Mouse (Mus musculus): ENCODE data around the gene Nhej1. TPM values are rescaled to one million over a fixed set of nuclear protein-coding genes. Genes with fewer than 3 reads are reported as not detected.
A peak's percentile ranks its signal among the peaks of the same experiment; 100 is the strongest.

Nhej1 gene
- polyA plus RNA-seq, 1 experiment, result 3.7 TPM

DNA sequence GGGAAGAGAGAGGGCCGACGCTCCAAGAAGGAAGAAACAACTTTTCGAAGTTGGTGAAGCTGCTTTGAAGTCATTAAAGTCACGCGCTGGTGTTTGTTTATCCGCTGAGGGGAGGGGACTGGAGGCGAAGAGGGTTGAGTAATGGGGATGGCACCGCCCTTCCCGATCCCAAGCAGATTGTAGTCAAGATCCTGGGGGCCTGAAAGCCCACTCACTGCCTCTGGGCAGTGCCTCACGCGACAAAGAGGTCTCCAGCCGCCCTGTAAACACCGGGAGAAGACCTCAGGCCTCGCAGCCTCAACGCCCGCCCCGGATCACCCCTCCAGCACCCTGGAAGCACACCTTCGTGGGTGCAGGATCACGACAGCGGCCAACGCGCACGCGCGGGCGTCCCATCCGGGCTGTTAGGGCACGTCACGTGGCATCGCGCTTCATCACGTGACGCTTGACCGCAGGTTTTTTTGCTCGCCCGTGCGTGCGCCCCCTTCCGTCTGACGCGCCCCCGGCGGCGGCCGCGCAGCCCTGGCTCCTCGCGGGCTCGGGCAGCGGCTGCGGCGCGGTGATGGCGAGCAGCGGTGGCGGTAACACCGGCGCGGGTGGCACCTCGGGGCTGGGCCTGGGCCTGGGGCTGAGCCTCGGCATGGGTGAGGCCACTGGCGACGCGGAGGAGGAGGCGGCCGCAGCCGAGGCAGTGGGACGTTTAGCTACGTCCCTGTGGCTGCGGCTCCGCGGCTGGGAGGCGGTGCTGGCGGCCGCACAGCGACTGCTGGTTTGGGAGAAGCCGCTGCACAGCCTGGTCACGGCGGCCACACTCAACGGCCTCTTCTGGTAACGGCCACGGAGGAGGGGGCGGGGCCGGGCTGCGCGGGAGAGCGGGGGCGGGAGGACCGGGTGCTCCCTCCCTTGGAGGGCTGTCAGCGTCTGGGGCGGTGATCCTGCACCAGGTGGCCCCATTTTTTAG, 17.6 kb upstream of the Nhej1 start, which contains the start of the genes Cnppd1 and Retreg2:
Gene Cnppd1, minus strand, starts transcription at position 411 of the 961 bp plus-strand sequence.
Gene Retreg2, plus strand, starts transcription at position 478 of the 961 bp plus-strand sequence.
- peak within 1 kb of the TSS; percentile 60 for H3K9ac ChIP-seq (ENCODE audit: low read depth, poor library complexity, severe bottlenecking)
- H3K9me3 ChIP-seq (replicated peaks; ENCODE audit: control insufficient read depth, insufficient read depth, low read length, poor library complexity, severe bottlenecking), result no peaks in the 10 kb centered on the region
- peak within 1 kb of the TSS; percentile 69 for H3K4me3 ChIP-seq (ENCODE audit: low read depth, low read length)
- 0 out of 2 replicates have a peak, but pooled peaks have one; percentile 35 for TF ChIP-seq EP300 (IDR thresholded peaks at IDR 0.05; ENCODE audit: insufficient read depth, low read depth, low read length)
- peak; percentile 61 for TF ChIP-seq CTCF (IDR thresholded peaks at IDR 0.05; ENCODE audit: low read depth, low read length)
- TF ChIP-seq POLR2A (IDR thresholded peaks at IDR 0.05; ENCODE audit: insufficient read depth, low read length), result peak; percentile 34
- no peaks in the 10 kb centered on the region for H3K4me1 ChIP-seq (ENCODE audit: control insufficient read depth, insufficient read depth, low read length)
- no peak within 1 kb of the TSS for H3K27ac ChIP-seq (ENCODE audit: insufficient read depth, low read length)
- H3K27me3 ChIP-seq (ENCODE audit: control insufficient read depth, insufficient read depth, low read length, poor library complexity, severe bottlenecking), result no peaks in the 10 kb centered on the region
- 0 out of 2 replicates have a peak, but pooled peaks cover 9% of the 10 kb centered on the region for H3K36me3 ChIP-seq (ENCODE audit: control insufficient read depth, insufficient read depth, low read length, poor library complexity, severe bottlenecking)

DNA sequence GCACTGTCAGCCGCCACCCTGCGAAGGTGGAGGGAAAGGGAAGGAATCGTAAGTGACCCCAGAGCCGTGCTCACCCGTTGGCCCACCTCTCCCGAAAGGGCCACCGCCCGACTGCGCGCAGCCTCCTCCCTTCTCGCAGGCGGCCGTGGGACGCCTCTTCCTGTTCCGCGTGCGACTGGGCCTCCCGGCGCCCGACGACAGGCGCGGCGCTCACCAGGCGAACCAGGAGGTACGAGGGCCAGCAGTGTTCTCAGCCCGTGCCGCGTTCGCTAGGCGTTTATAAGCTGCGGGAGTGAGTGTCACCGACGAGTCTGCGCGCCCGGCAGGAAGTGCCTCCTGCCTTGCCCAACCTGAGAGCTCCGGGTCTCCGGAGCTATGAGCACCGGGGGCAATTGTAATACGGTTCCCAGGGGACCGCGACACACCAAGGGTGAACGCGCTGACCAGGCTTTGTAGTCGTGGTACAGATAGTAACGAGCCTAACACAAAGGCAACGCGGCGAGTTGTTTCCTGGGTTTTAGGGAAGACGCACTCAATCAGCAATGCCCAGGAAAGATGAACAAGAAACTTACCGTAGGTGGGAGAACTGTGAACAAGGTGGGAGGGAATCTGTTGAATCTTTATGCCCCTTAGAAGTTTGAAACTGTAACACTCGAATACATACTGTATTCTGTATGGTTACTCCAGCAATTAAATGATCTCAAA, 16.6 kb upstream of the Nhej1 start:
- H3K27me3 ChIP-seq (ENCODE audit: control insufficient read depth, insufficient read depth, low read length, poor library complexity, severe bottlenecking), result no peaks in the 10 kb centered on the region
- TF ChIP-seq POLR2A (IDR thresholded peaks at IDR 0.05; ENCODE audit: insufficient read depth, low read length) (no peak), EP300 (IDR thresholded peaks at IDR 0.05; ENCODE audit: insufficient read depth, low read depth, low read length) (no peak), CTCF (IDR thresholded peaks at IDR 0.05; ENCODE audit: low read depth, low read length) (no peak)
- H3K9ac ChIP-seq (ENCODE audit: low read depth, poor library complexity, severe bottlenecking), result peak overlapping the region; percentile 60
- peak overlapping the region; percentile 69 for H3K4me3 ChIP-seq (ENCODE audit: low read depth, low read length)
- 0 out of 2 replicates have a peak, but pooled peaks cover 10% of the 10 kb centered on the region for H3K36me3 ChIP-seq (ENCODE audit: control insufficient read depth, insufficient read depth, low read length, poor library complexity, severe bottlenecking)
- no peaks in the 10 kb centered on the region for H3K9me3 ChIP-seq (replicated peaks; ENCODE audit: control insufficient read depth, insufficient read depth, low read length, poor library complexity, severe bottlenecking)
- no peaks in the 10 kb centered on the region for H3K4me1 ChIP-seq (ENCODE audit: control insufficient read depth, insufficient read depth, low read length)
- H3K27ac ChIP-seq (ENCODE audit: insufficient read depth, low read length), result no peak overlapping the region

DNA sequence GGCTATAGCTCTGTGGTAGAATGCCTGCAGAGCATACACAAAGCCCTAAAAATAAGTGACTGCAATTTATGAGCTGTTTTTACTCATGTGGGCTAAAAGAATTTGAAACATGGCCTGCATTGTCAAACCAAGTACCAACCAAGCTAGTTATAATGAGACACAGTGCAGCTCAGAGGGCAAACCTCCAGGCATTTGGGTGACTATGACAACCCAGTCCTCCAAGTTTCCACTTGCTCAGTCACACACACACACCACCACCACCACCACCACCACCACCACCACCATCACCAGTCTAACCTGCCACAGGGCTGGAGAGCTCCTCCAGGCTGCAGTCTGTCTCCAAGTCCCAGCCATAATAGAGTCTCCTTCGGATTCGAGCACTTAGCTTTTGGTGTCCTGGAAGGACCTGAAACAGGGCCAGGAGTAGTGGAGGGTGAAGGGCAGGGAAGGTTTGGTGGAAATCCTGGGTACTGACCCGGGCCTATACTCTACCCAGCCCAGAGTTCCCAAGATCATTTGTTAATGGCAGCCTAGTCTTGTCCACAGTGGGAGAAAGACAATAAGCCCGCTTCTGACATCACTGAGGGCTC, 15.7 kb upstream of the Nhej1 start:
- Histone ChIP-seq H3K9me3 (replicated peaks; ENCODE audit: control insufficient read depth, insufficient read depth, low read length, poor library complexity, severe bottlenecking) (no peaks in the 10 kb centered on the region), H3K9ac (ENCODE audit: low read depth, poor library complexity, severe bottlenecking) (peak overlapping the region; percentile 60), H3K36me3 (ENCODE audit: control insufficient read depth, insufficient read depth, low read length, poor library complexity, severe bottlenecking) (peaks cover 10% of the 10 kb centered on the region; the same call in 1 of the 2 replicates), H3K27me3 (ENCODE audit: control insufficient read depth, insufficient read depth, low read length, poor library complexity, severe bottlenecking) (no peaks in the 10 kb centered on the region), H3K4me1 (ENCODE audit: control insufficient read depth, insufficient read depth, low read length) (no peaks in the 10 kb centered on the region), H3K27ac (ENCODE audit: insufficient read depth, low read length) (no peak overlapping the region), H3K4me3 (ENCODE audit: low read depth, low read length) (peak overlapping the region; percentile 69; the same call in 1 of the 2 replicates)
- no peak for TF ChIP-seq POLR2A (IDR thresholded peaks at IDR 0.05; ENCODE audit: insufficient read depth, low read length)
- no peak for TF ChIP-seq CTCF (IDR thresholded peaks at IDR 0.05; ENCODE audit: low read depth, low read length)
- no peak for TF ChIP-seq EP300 (IDR thresholded peaks at IDR 0.05; ENCODE audit: insufficient read depth, low read depth, low read length)

DNA sequence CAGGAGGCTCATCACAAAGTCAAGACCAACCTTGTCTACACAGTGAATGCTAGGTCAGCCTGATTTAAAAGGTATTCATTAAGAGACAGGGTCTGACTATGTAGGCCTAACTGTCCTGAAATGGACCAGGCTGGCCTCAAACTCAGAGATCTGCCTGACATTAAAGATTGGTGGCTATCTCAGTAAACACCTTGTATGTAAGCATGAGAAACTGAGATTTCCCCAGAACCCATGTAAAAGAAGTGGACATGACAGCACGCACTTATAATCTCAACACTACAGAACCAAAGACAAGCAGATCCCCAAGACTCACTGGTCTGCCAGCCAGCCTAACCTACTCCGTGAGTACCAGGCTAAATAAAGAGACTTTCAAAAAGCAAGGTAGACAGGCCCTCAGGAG, 13.4 kb upstream of the Nhej1 start:
- H3K27me3 ChIP-seq (ENCODE audit: control insufficient read depth, insufficient read depth, low read length, poor library complexity, severe bottlenecking), result no peaks in the 10 kb centered on the region
- no peaks in the 10 kb centered on the region for H3K9me3 ChIP-seq (replicated peaks; ENCODE audit: control insufficient read depth, insufficient read depth, low read length, poor library complexity, severe bottlenecking)
- no peak overlapping the region for H3K27ac ChIP-seq (ENCODE audit: insufficient read depth, low read length)
- TF ChIP-seq POLR2A (IDR thresholded peaks at IDR 0.05; ENCODE audit: insufficient read depth, low read length) (no peak), CTCF (IDR thresholded peaks at IDR 0.05; ENCODE audit: low read depth, low read length) (no peak), EP300 (IDR thresholded peaks at IDR 0.05; ENCODE audit: insufficient read depth, low read depth, low read length) (no peak)
- H3K36me3 ChIP-seq (ENCODE audit: control insufficient read depth, insufficient read depth, low read length, poor library complexity, severe bottlenecking), result peaks cover 6% of the 10 kb centered on the region; the same call in 1 of the 2 replicates
- H3K4me3 ChIP-seq (ENCODE audit: low read depth, low read length), result no peak overlapping the region
- no peak overlapping the region for H3K9ac ChIP-seq (ENCODE audit: low read depth, poor library complexity, severe bottlenecking)
- H3K4me1 ChIP-seq (ENCODE audit: control insufficient read depth, insufficient read depth, low read length), result no peaks in the 10 kb centered on the region

DNA sequence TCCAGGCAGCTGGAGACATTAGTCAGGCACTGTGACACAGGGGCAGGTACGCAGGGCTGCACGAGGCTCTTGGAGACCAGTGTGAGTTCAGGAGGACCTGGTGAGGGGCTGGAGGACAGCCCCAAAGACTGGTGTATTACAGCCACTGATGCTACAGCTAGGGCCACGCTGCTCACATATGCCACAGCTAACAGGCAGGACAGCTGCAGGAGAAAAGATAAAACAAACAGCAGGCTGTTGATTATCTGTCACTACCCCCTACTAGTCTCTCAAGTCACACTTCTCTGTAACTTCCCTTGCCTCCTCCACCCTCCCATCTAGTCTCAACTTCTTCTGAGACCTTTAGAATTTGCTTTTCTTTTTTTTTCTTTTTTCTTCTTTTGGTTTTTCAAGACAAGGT, 11.7 kb upstream of the Nhej1 start:
- peaks cover 6% of the 10 kb centered on the region; the same call in 1 of the 2 replicates for H3K36me3 ChIP-seq (ENCODE audit: control insufficient read depth, insufficient read depth, low read length, poor library complexity, severe bottlenecking)
- no peaks in the 10 kb centered on the region for H3K9me3 ChIP-seq (replicated peaks; ENCODE audit: control insufficient read depth, insufficient read depth, low read length, poor library complexity, severe bottlenecking)
- no peak overlapping the region for H3K4me3 ChIP-seq (ENCODE audit: low read depth, low read length)
- H3K27me3 ChIP-seq (ENCODE audit: control insufficient read depth, insufficient read depth, low read length, poor library complexity, severe bottlenecking), result no peaks in the 10 kb centered on the region
- no peak for TF ChIP-seq POLR2A (IDR thresholded peaks at IDR 0.05; ENCODE audit: insufficient read depth, low read length)
- no peak for TF ChIP-seq CTCF (IDR thresholded peaks at IDR 0.05; ENCODE audit: low read depth, low read length)
- no peak for TF ChIP-seq EP300 (IDR thresholded peaks at IDR 0.05; ENCODE audit: insufficient read depth, low read depth, low read length)
- no peak overlapping the region for H3K9ac ChIP-seq (ENCODE audit: low read depth, poor library complexity, severe bottlenecking)
- H3K27ac ChIP-seq (ENCODE audit: insufficient read depth, low read length), result no peak overlapping the region
- H3K4me1 ChIP-seq (ENCODE audit: control insufficient read depth, insufficient read depth, low read length), result no peaks in the 10 kb centered on the region
